Mouse (Mus musculus) hindbrain, embryonic 11.5 days (tissue): ENCODE results near the gene Olfr435. TPM values are rescaled to one million over a fixed set of nuclear protein-coding genes. Genes with fewer than 3 reads are reported as not detected.
"Not testable (repeated sequence)": the region's sequence is repeated elsewhere in the genome, so short reads cannot be mapped to it uniquely, and the experiment has no call there.

Experiments used
- ATAC-seq: fragments of 200-750 bp; cut with Nextera tagmentation; 2 replicates; pipeline ENCODE4 v1.8.0; 2017; ENCODE audit warnings: mild to moderate bottlenecking, moderate TSS enrichment, moderate library complexity; ENCODE audit not compliant: low FRiP score
- DNase-seq: peaks from one replicate; pipeline ENCODE4 v3.0.0-alpha.2; 2015; ENCODE audit warnings: low spot score
- H3K27ac ChIP-seq: fragments of 300-500 bp; sonication (generic); 2 replicates; pipeline ENCODE4 v1.5.1; 2014; ENCODE audit warnings: mild to moderate bottlenecking, low read depth, low read length
- H3K27me3 ChIP-seq: fragments of 300-500 bp; sonication (generic); 2 replicates; pipeline ENCODE4 v1.6.1; 2014; ENCODE audit warnings: mild to moderate bottlenecking, low read length, moderate library complexity, mixed read lengths; ENCODE audit not compliant: control insufficient read depth, insufficient read depth
- H3K36me3 ChIP-seq: fragments of 300-500 bp; sonication (generic); 2 replicates; pipeline ENCODE4 v1.6.1; 2014; ENCODE audit warnings: mild to moderate bottlenecking, low read length, moderate library complexity, mixed read lengths; ENCODE audit not compliant: control insufficient read depth, insufficient read depth
- H3K4me1 ChIP-seq: fragments of 300-500 bp; sonication (generic); replicated peaks from 2 replicates; pipeline ENCODE4 v1.6.1; 2014; ENCODE audit warnings: low read length, mixed read lengths; ENCODE audit not compliant: control insufficient read depth, insufficient read depth
- H3K4me2 ChIP-seq: fragments of 300-500 bp; sonication (generic); replicated peaks from 2 replicates; pipeline ENCODE4 v1.6.1; 2014; ENCODE audit warnings: mild to moderate bottlenecking, low read depth, low read length
- H3K4me3 ChIP-seq: fragments of 300-500 bp; sonication (generic); 2 replicates; pipeline ENCODE4 v1.5.1; 2014; ENCODE audit warnings: low read depth, low read length
- H3K9ac ChIP-seq: fragments of 300-500 bp; sonication (generic); 2 replicates; pipeline ENCODE4 v1.6.1; 2014; ENCODE audit warnings: low read depth, low read length
- H3K9me3 ChIP-seq: fragments of 300-500 bp; sonication (generic); 2 replicates; pipeline ENCODE4 v1.6.1; 2016; ENCODE audit warnings: low read length; ENCODE audit not compliant: control insufficient read depth
- WGBS: fragments of 180-500 bp; shearing (Covaris S2); extraction: QIAGEN DNeasy Blood & Tissue Kit; methylation state at CpG from one replicate; pipeline ENCODE4 v1.1.7; 2014; 5-methylcytosine and 5-hydroxymethylcytosine counted together
- polyA plus RNA-seq: library from polyadenylated mRNA; unstranded; fragments of >200 nt; fragmentation: Nextera tagmentation; extraction: Ambion mirVana; gene quantifications from 2 replicates; pipeline ENCODE4 v1.2.1, GENCODE M21; 2014

Gene Olfr435
- polyA plus RNA-seq, 1 experiment from 2014 or later: not detected

GRCm38 (mm10) chr6:43202786-43203185 is 5.8 kb downstream of the Olfr435 start:
- no peaks in the 10 kb centered on the region for H3K27me3 ChIP-seq
- ATAC-seq: no peak
- H3K4me1 ChIP-seq: no peaks in the 10 kb centered on the region
- no peak overlapping the region for H3K4me2 ChIP-seq
- H3K36me3 ChIP-seq: no peaks in the 10 kb centered on the region
- no peak overlapping the region for H3K9ac ChIP-seq
- H3K27ac ChIP-seq: no peak overlapping the region
- no peak overlapping the region for H3K4me3 ChIP-seq
- DNase-seq: no peak
- no peaks in the 10 kb centered on the region for H3K9me3 ChIP-seq

GRCm38 (mm10) chr6:43205355-43205754 is 8.4 kb downstream of the Olfr435 start:
- 34% methylated on average over 2 of the region's 2 CpGs for WGBS
- Histone ChIP-seq H3K4me2 (no peak overlapping the region), H3K27ac (no peak overlapping the region), H3K4me1 (no peaks in the 10 kb centered on the region), H3K4me3 (no peak overlapping the region), H3K27me3 (no peaks in the 10 kb centered on the region), H3K36me3 (no peaks in the 10 kb centered on the region), H3K9me3 (no peaks in the 10 kb centered on the region), H3K9ac (no peak overlapping the region)
- DNase-seq: no peak
- ATAC-seq: 0 out of 2 replicates have a peak, but pooled peaks have one; percentile 17

- not testable (repeated sequence) for H3K9me3 ChIP-seq, H3K27ac ChIP-seq, H3K4me2 ChIP-seq, H3K9ac ChIP-seq, H3K27me3 ChIP-seq, H3K4me3 ChIP-seq, H3K4me1 ChIP-seq, DNase-seq, H3K36me3 ChIP-seq, ATAC-seq
Measured at GRCm38 (mm10) chr6:43212873-43213272, 15.9 kb downstream of the Olfr435 start, which contains the start of gene Olfr434. TSS of gene Olfr434 (plus strand) at chr6:43213021.

- not testable (repeated sequence) for H3K27me3 ChIP-seq, H3K36me3 ChIP-seq, H3K4me1 ChIP-seq, H3K4me2 ChIP-seq, H3K4me3 ChIP-seq, H3K9ac ChIP-seq, DNase-seq, H3K9me3 ChIP-seq, ATAC-seq, H3K27ac ChIP-seq
- WGBS: 85% methylated on average over 1 of the region's 1 CpGs
Measured at GRCm38 (mm10) chr6:43231255-43231654, 34.3 kb downstream of the Olfr435 start, which contains the start of gene Olfr47. TSS of gene Olfr47 (plus strand) at chr6:43231529.

GRCm38 (mm10) chr6:43242061-43242460 is 45.1 kb downstream of the Olfr435 start:
- no peak overlapping the region for H3K4me2 ChIP-seq
- H3K9me3 ChIP-seq: no peaks in the 10 kb centered on the region
- no peaks in the 10 kb centered on the region for H3K36me3 ChIP-seq
- no peak overlapping the region for H3K9ac ChIP-seq
- H3K27ac ChIP-seq: no peak overlapping the region
- no peaks in the 10 kb centered on the region for H3K27me3 ChIP-seq
- ATAC-seq: no peak
- peak; percentile 52 for DNase-seq
- no peak overlapping the region for H3K4me3 ChIP-seq
- H3K4me1 ChIP-seq: no peaks in the 10 kb centered on the region
- WGBS: 19% methylated on average over 4 of the region's 4 CpGs

- Histone ChIP-seq H3K36me3 (no peaks in the 10 kb centered on the region), H3K9me3 (no peaks in the 10 kb centered on the region), H3K4me2 (no peak overlapping the region), H3K27me3 (no peaks in the 10 kb centered on the region), H3K27ac (no peak overlapping the region), H3K4me3 (no peak overlapping the region), H3K4me1 (no peaks in the 10 kb centered on the region), H3K9ac (no peak overlapping the region)
- DNase-seq: no peak
- ATAC-seq: no peak
- 67% methylated on average over 3 of the region's 3 CpGs for WGBS
Measured at GRCm38 (mm10) chr6:43247396-43247795, 50.5 kb downstream of the Olfr435 start.

- Histone ChIP-seq H3K36me3 (no peaks in the 10 kb centered on the region), H3K4me1 (no peaks in the 10 kb centered on the region), H3K9ac (no peak overlapping the region), H3K4me3 (no peak overlapping the region), H3K27me3 (no peaks in the 10 kb centered on the region), H3K4me2 (no peak overlapping the region), H3K9me3 (no peaks in the 10 kb centered on the region), H3K27ac (no peak overlapping the region)
- ATAC-seq (no peak), DNase-seq (no peak)
- 89% methylated on average over 1 of the region's 1 CpGs for whole genome bisulfite sequencing
Measured at GRCm38 (mm10) chr6:43252994-43253393, 56.0 kb downstream of the Olfr435 start.

Other genes starting within 250 kb of the Olfr435 start
- not detected in 2 replicates for gene Olfr444, start 248.1 kb upstream of the Olfr435 start, polyA plus RNA-seq
- gene Olfr441, start 90.8 kb upstream of the Olfr435 start, polyA plus RNA-seq: not detected in 2 replicates
- gene Olfr237-ps1, start 50.6 kb upstream of the Olfr435 start, polyA plus RNA-seq: not detected in 2 replicates
- gene Olfr437, start 33.9 kb upstream of the Olfr435 start, polyA plus RNA-seq: not detected in 2 replicates
- not detected in 2 replicates for gene Olfr13, start 25.0 kb upstream of the Olfr435 start, polyA plus RNA-seq
- not detected in 2 replicates for gene Olfr434, start 15.9 kb downstream of the Olfr435 start, polyA plus RNA-seq
- gene Olfr47, start 34.4 kb downstream of the Olfr435 start, polyA plus RNA-seq: not detected in 2 replicates
- 3.6 and 4.3 TPM in 2 replicates for gene Arhgef5, start 68.4 kb downstream of the Olfr435 start, polyA plus RNA-seq
- not detected in 2 replicates for gene Nobox, start 112.4 kb downstream of the Olfr435 start, polyA plus RNA-seq